Mouse (Mus musculus) limb, embryonic 13.5 days (tissue): Measurements from ENCODE around the gene Arhgef26. TPM values are rescaled to one million over a fixed set of nuclear protein-coding genes. Genes with fewer than 3 reads are reported as not detected.

ENCODE experiments used
- ATAC-seq: fragments of 200-750 bp; cut with Nextera tagmentation; 2 replicates; pipeline ENCODE4 v1.8.0; 2017; ENCODE audit warnings: low read depth, moderate number of reproducible peaks, moderate TSS enrichment; ENCODE audit not compliant: low FRiP score
- H3K27ac ChIP-seq: fragments of 300-500 bp; sonication (generic); 2 replicates; pipeline ENCODE4 v1.5.1; 2015; ENCODE audit warnings: inconsistent platforms, mild to moderate bottlenecking, moderate library complexity
- H3K27me3 ChIP-seq: fragments of 300-500 bp; sonication (generic); 2 replicates; pipeline ENCODE4 v1.6.1; 2015; ENCODE audit warnings: mild to moderate bottlenecking, inconsistent platforms
- H3K36me3 ChIP-seq: fragments of 300-500 bp; sonication (generic); 2 replicates; pipeline ENCODE4 v1.6.1; 2015; ENCODE audit warnings: inconsistent platforms, mild to moderate bottlenecking, moderate library complexity
- H3K4me1 ChIP-seq: fragments of 300-500 bp; sonication (generic); 2 replicates; pipeline ENCODE4 v1.6.1; 2015; ENCODE audit warnings: inconsistent platforms
- H3K4me2 ChIP-seq: fragments of 300-500 bp; sonication (generic); replicated peaks from 2 replicates; pipeline ENCODE4 v1.6.1; 2015; ENCODE audit warnings: inconsistent platforms, mild to moderate bottlenecking, moderate library complexity
- H3K4me3 ChIP-seq: fragments of 300-500 bp; sonication (generic); 2 replicates; pipeline ENCODE4 v1.5.1; 2015; ENCODE audit warnings: moderate library complexity, mild to moderate bottlenecking, inconsistent platforms
- H3K9ac ChIP-seq: fragments of 300-500 bp; sonication (generic); 2 replicates; pipeline ENCODE4 v1.6.1; 2015; ENCODE audit warnings: mild to moderate bottlenecking, inconsistent platforms
- H3K9me3 ChIP-seq: fragments of 300-500 bp; sonication (generic); 2 replicates; pipeline ENCODE4 v1.6.1; 2016; ENCODE audit warnings: inconsistent platforms
- WGBS: fragments of 180-500 bp; shearing (Covaris S2); methylation state at CpG from one replicate; pipeline ENCODE4 v1.1.7; 2015; 5-methylcytosine and 5-hydroxymethylcytosine counted together
- polyA plus RNA-seq: library from polyadenylated mRNA; unstranded; fragments of >200 nt; fragmentation: Nextera tagmentation; extraction: Ambion mirVana; gene quantifications from 2 replicates; pipeline ENCODE4 v1.2.1, GENCODE M21; 2015

The Arhgef26 gene
- 9.6 and 10.5 TPM in 2 replicates for polyA plus RNA-seq

GRCm38 (mm10) chr3:62338044-62338443 is at the start of gene Arhgef26:
Gene Arhgef26 (plus strand): TSS chr3:62338344.
- Histone ChIP-seq H3K27me3 (peaks cover 25% of the 10 kb centered on the region), H3K4me3 (peak within 1 kb of the TSS; percentile 74), H3K9me3 (no peaks in the 10 kb centered on the region), H3K36me3 (no peaks in the 10 kb centered on the region), H3K27ac (peak within 1 kb of the TSS; percentile 58; the same call in 1 of the 2 replicates), H3K4me2 (peak within 1 kb of the TSS; percentile 87), H3K4me1 (peaks cover 14% of the 10 kb centered on the region), H3K9ac (peak within 1 kb of the TSS; percentile 80)
- WGBS = 81% methylated on average over 3 of the region's 3 CpGs
- ATAC-seq = no peak

- H3K36me3 ChIP-seq = no peaks in the 10 kb centered on the region
- H3K4me3 ChIP-seq = no peak overlapping the region
- no peak for ATAC-seq
- H3K4me2 ChIP-seq = no peak overlapping the region
- no peaks in the 10 kb centered on the region for H3K4me1 ChIP-seq
- no peak overlapping the region for H3K27ac ChIP-seq
- H3K27me3 ChIP-seq = no peaks in the 10 kb centered on the region
- no peaks in the 10 kb centered on the region for H3K9me3 ChIP-seq
- no peak overlapping the region for H3K9ac ChIP-seq
- 86% methylated on average over 3 of the region's 3 CpGs for WGBS
These were observed 27.7 kb upstream of the Arhgef26 start for GRCm38 (mm10) chr3:62310493-62310892.

- Histone ChIP-seq H3K27me3 (no peaks in the 10 kb centered on the region), H3K4me2 (no peak overlapping the region), H3K4me3 (no peak overlapping the region), H3K36me3 (no peaks in the 10 kb centered on the region), H3K9ac (no peak overlapping the region), H3K4me1 (no peaks in the 10 kb centered on the region), H3K9me3 (no peaks in the 10 kb centered on the region), H3K27ac (no peak overlapping the region)
- ATAC-seq = no peak
- WGBS = 88% methylated on average over 5 of the region's 5 CpGs
These were observed 26.9 kb upstream of the Arhgef26 start for GRCm38 (mm10) chr3:62311224-62311623.

- no peaks in the 10 kb centered on the region for H3K4me1 ChIP-seq
- WGBS = 71% methylated on average over 1 of the region's 1 CpGs
- H3K9ac ChIP-seq = no peak overlapping the region
- H3K36me3 ChIP-seq = no peaks in the 10 kb centered on the region
- H3K9me3 ChIP-seq = no peaks in the 10 kb centered on the region
- no peak overlapping the region for H3K4me3 ChIP-seq
- H3K27me3 ChIP-seq = no peaks in the 10 kb centered on the region
- no peak overlapping the region for H3K4me2 ChIP-seq
- H3K27ac ChIP-seq = no peak overlapping the region
- ATAC-seq = no peak
These were observed 13.4 kb upstream of the Arhgef26 start for GRCm38 (mm10) chr3:62324708-62325107.

GRCm38 (mm10) chr3:62327903-62328302 is 10.2 kb upstream of the Arhgef26 start:
- H3K4me3 ChIP-seq = no peak overlapping the region
- H3K9me3 ChIP-seq = no peaks in the 10 kb centered on the region
- no peaks in the 10 kb centered on the region for H3K36me3 ChIP-seq
- WGBS = 86% methylated on average over 2 of the region's 2 CpGs
- H3K9ac ChIP-seq = no peak overlapping the region
- H3K27ac ChIP-seq = no peak overlapping the region
- ATAC-seq = no peak
- no peak overlapping the region for H3K4me2 ChIP-seq
- H3K27me3 ChIP-seq = no peaks in the 10 kb centered on the region
- H3K4me1 ChIP-seq = no peaks in the 10 kb centered on the region

GRCm38 (mm10) chr3:62338461-62338853 is 313 bp downstream of the Arhgef26 start:
- Histone ChIP-seq H3K9me3 (no peaks in the 10 kb centered on the region), H3K4me2 (peak overlapping the region; percentile 87), H3K4me3 (peak overlapping the region; percentile 74), H3K27ac (no peak overlapping the region), H3K9ac (peak overlapping the region; percentile 80), H3K4me1 (peaks cover 14% of the 10 kb centered on the region), H3K27me3 (peaks cover 25% of the 10 kb centered on the region), H3K36me3 (no peaks in the 10 kb centered on the region)
- no peak for ATAC-seq
- 2% methylated on average over 17 of the region's 17 CpGs for WGBS

GRCm38 (mm10) chr3:62338854-62339515 is 841 bp downstream of the Arhgef26 start:
- Histone ChIP-seq H3K4me3 (peak overlapping the region; percentile 74), H3K9me3 (no peaks in the 10 kb centered on the region), H3K27ac (peak overlapping the region; percentile 58; the same call in 1 of the 2 replicates), H3K27me3 (peaks cover 25% of the 10 kb centered on the region), H3K4me2 (peak overlapping the region; percentile 87), H3K4me1 (peaks cover 14% of the 10 kb centered on the region), H3K36me3 (no peaks in the 10 kb centered on the region), H3K9ac (peak overlapping the region; percentile 80)
- peak; percentile 95 for ATAC-seq
- WGBS = 0% methylated on average over 62 of the region's 68 CpGs

GRCm38 (mm10) chr3:62339516-62340051 is 1.4 kb downstream of the Arhgef26 start:
- H3K9me3 ChIP-seq = no peaks in the 10 kb centered on the region
- H3K4me2 ChIP-seq = peak overlapping the region; percentile 87
- peak; percentile 42 for ATAC-seq
- WGBS = under 1% methylated on average over 53 of the region's 53 CpGs
- peak overlapping the region; percentile 58; the same call in 1 of the 2 replicates for H3K27ac ChIP-seq
- H3K4me1 ChIP-seq = peaks cover 14% of the 10 kb centered on the region
- no peaks in the 10 kb centered on the region for H3K36me3 ChIP-seq
- peaks cover 25% of the 10 kb centered on the region for H3K27me3 ChIP-seq
- H3K9ac ChIP-seq = peak overlapping the region; percentile 80
- H3K4me3 ChIP-seq = peak overlapping the region; percentile 74

GRCm38 (mm10) chr3:62340154-62340760 is 2.1 kb downstream of the Arhgef26 start:
- H3K36me3 ChIP-seq = no peaks in the 10 kb centered on the region
- H3K9me3 ChIP-seq = no peaks in the 10 kb centered on the region
- no peak overlapping the region for H3K27ac ChIP-seq
- H3K27me3 ChIP-seq = peaks cover 25% of the 10 kb centered on the region
- H3K4me3 ChIP-seq = peak overlapping the region; percentile 74
- WGBS = 12% methylated on average over 16 of the region's 16 CpGs
- peak overlapping the region; percentile 80 for H3K9ac ChIP-seq
- peaks cover 14% of the 10 kb centered on the region for H3K4me1 ChIP-seq
- H3K4me2 ChIP-seq = peak overlapping the region; percentile 87
- no peak for ATAC-seq

GRCm38 (mm10) chr3:62340861-62341260 is 2.7 kb downstream of the Arhgef26 start:
- H3K4me3 ChIP-seq = peak overlapping the region; percentile 74
- no peaks in the 10 kb centered on the region for H3K9me3 ChIP-seq
- H3K4me2 ChIP-seq = peak overlapping the region; percentile 87
- no peaks in the 10 kb centered on the region for H3K36me3 ChIP-seq
- H3K27me3 ChIP-seq = peaks cover 25% of the 10 kb centered on the region
- WGBS = 15% methylated on average over 2 of the region's 2 CpGs
- peaks cover 14% of the 10 kb centered on the region for H3K4me1 ChIP-seq
- no peak overlapping the region for H3K27ac ChIP-seq
- ATAC-seq = no peak
- no peak overlapping the region for H3K9ac ChIP-seq

- no peak for ATAC-seq
- Histone ChIP-seq H3K4me1 (peaks cover 14% of the 10 kb centered on the region), H3K9ac (no peak overlapping the region), H3K27me3 (peaks cover 25% of the 10 kb centered on the region), H3K9me3 (no peaks in the 10 kb centered on the region), H3K36me3 (no peaks in the 10 kb centered on the region), H3K27ac (no peak overlapping the region), H3K4me2 (peak overlapping the region; percentile 87), H3K4me3 (peak overlapping the region; percentile 14; the same call in 1 of the 2 replicates)
- WGBS = 45% methylated on average over 3 of the region's 3 CpGs
These were observed 3.5 kb downstream of the Arhgef26 start for GRCm38 (mm10) chr3:62341496-62342205.
